Mouse (Mus musculus): ENCODE measurements around the gene Rb1. TPM values are rescaled to one million over a fixed set of nuclear protein-coding genes. Genes with fewer than 3 reads are reported as not detected.

Rb1 gene
- total and polyA plus RNA-seq, 3 experiments: 6.3 to 13.2 TPM; not detected in 1

- TF ChIP-seq HCFC1 (IDR thresholded peaks at IDR 0.05; ENCODE audit: low read depth, low read length) (no peak), RCOR1 (IDR thresholded peaks at IDR 0.05; ENCODE audit: low read depth, low read length) (no peak), ZC3H11A (IDR thresholded peaks at IDR 0.05; ENCODE audit: low read depth, low read length) (no peak), MEF2A (IDR thresholded peaks at IDR 0.05; ENCODE audit: extremely low read depth, insufficient replicate concordance, low read depth, low read length, poor library complexity, severe bottlenecking) (no peak), CHD1 (IDR thresholded peaks at IDR 0.05; ENCODE audit: low read depth, low read length) (no peak), ZNF384 (IDR thresholded peaks at IDR 0.05; ENCODE audit: low read depth, low read length) (no peak), MXI1 (IDR thresholded peaks at IDR 0.05; ENCODE audit: low read depth, low read length) (no peak), CTCF (IDR thresholded peaks at IDR 0.05 in 2 of 3, conservative IDR thresholded peaks at IDR 0.05 in 1 of 3; ENCODE audit: control insufficient read depth in 1 of 3, insufficient read depth in 1 of 3, low read depth in 2 of 3, low read length in 3 of 3, poor library complexity in 1 of 3, severe bottlenecking in 1 of 3) (no peak), USF2 (IDR thresholded peaks at IDR 0.05; ENCODE audit: borderline replicate concordance in 1 of 2, insufficient read depth in 1 of 2, low read depth in 1 of 2, low read length in 2 of 2) (no peak), NRF1 (IDR thresholded peaks at IDR 0.05; ENCODE audit: insufficient read depth, low read depth, low read length, poor library complexity, severe bottlenecking) (no peak), BHLHE40 (IDR thresholded peaks at IDR 0.05; ENCODE audit: borderline replicate concordance, low read depth, low read length) (no peak), POLR2AphosphoS5 (IDR thresholded peaks at IDR 0.05; ENCODE audit: borderline replicate concordance, low read depth, low read length) (no peak), EP300 (IDR thresholded peaks at IDR 0.05; ENCODE audit: low read depth in 1 of 2, low read length in 2 of 2) (no peak)
Measured at GRCm38 (mm10) chr14:73326511-73326910, 889 bp upstream of the Rb1 start.

GRCm38 (mm10) chr14:73324634-73325455 is 777 bp downstream of the Rb1 start:
- H3K4me3 ChIP-seq (ENCODE audit: control insufficient read depth in 1 of 2, insufficient read depth in 1 of 2, low read depth in 2 of 2, low read length in 2 of 2): peak overlapping the region; percentile 79 to 94
- peaks cover 0 to 35% of the 10 kb centered on the region in 2 experiments; a peak in 2 of 4 replicates for H3K36me3 ChIP-seq (ENCODE audit: control insufficient read depth in 1 of 2, insufficient read depth in 2 of 2, low read length in 2 of 2)
- H3K9me3 ChIP-seq (replicated peaks; ENCODE audit: insufficient read depth, low read length): no peaks in the 10 kb centered on the region
- peaks cover 14 to 32% of the 10 kb centered on the region in 2 experiments for H3K4me1 ChIP-seq (ENCODE audit: control insufficient read depth in 1 of 2, insufficient read depth in 2 of 2, low read length in 2 of 2)
- H3K9ac ChIP-seq (ENCODE audit: control insufficient read depth, low read depth, low read length, poor library complexity, severe bottlenecking): peak overlapping the region; percentile 96
- peaks cover 9% of the 10 kb centered on the region; the same call in 1 of the 2 replicates for H3K79me2 ChIP-seq (ENCODE audit: control insufficient read depth, insufficient read depth, low read length, poor library complexity)
- no peaks in the 10 kb centered on the region for H3K27me3 ChIP-seq (ENCODE audit: control insufficient read depth in 1 of 2, insufficient read depth in 2 of 2, low read length in 2 of 2)
- DNase-seq (ENCODE audit: low read depth, low spot score): peak; percentile 87
- H3K27ac ChIP-seq (ENCODE audit: control insufficient read depth, low read depth, low read length): peak overlapping the region; percentile 94
- no peak for TF ChIP-seq CHD2 (IDR thresholded peaks at IDR 0.05; ENCODE audit: low read length)
- TF ChIP-seq MAZ (IDR thresholded peaks at IDR 0.05; ENCODE audit: low read depth, low read length): peak; percentile 46; the same call in 1 of the 2 replicates
- no peak for TF ChIP-seq GATA1 (IDR thresholded peaks at IDR 0.05; ENCODE audit: low read depth, low read length)
- peak in 1 of 2 experiments; percentile 44; a peak in 2 of 4 replicates for TF ChIP-seq POLR2A (IDR thresholded peaks at IDR 0.05; ENCODE audit: control insufficient read depth in 1 of 2, insufficient read depth in 1 of 2, low read depth in 1 of 2, low read length in 2 of 2, poor library complexity in 1 of 2)
- TF ChIP-seq POLR2AphosphoS2 (IDR thresholded peaks at IDR 0.05; ENCODE audit: low read length): no peak
- TF ChIP-seq TBP (IDR thresholded peaks at IDR 0.05; ENCODE audit: low read depth, low read length): peak; percentile 64
- TF ChIP-seq TCF12 (IDR thresholded peaks at IDR 0.05; ENCODE audit: low read depth, low read length): no peak
- TF ChIP-seq HCFC1 (IDR thresholded peaks at IDR 0.05; ENCODE audit: low read depth, low read length): 0 out of 2 replicates have a peak, but pooled peaks have one; percentile 17
- no peak for TF ChIP-seq ELF1 (IDR thresholded peaks at IDR 0.05; ENCODE audit: low read depth, low read length)
- no peak for TF ChIP-seq USF1 (IDR thresholded peaks at IDR 0.05; ENCODE audit: low read depth, low read length)
- TF ChIP-seq SMC3 (IDR thresholded peaks at IDR 0.05; ENCODE audit: low read depth, low read length): no peak
- TF ChIP-seq MYC (IDR thresholded peaks at IDR 0.05; ENCODE audit: low read depth, low read length): no peak; the same call in 1 of the 2 replicates
- no peak for TF ChIP-seq E2F4 (IDR thresholded peaks at IDR 0.05; ENCODE audit: borderline replicate concordance, low read depth, low read length)
- no peak for TF ChIP-seq CHD1 (IDR thresholded peaks at IDR 0.05; ENCODE audit: low read depth, low read length)
- peak; percentile 44 for TF ChIP-seq MAX (IDR thresholded peaks at IDR 0.05; ENCODE audit: low read length)
- no peak for TF ChIP-seq EP300 (IDR thresholded peaks at IDR 0.05; ENCODE audit: low read depth in 1 of 2, low read length in 2 of 2)
- no peak for TF ChIP-seq KAT2A (conservative IDR thresholded peaks at IDR 0.05; ENCODE audit: low read depth, low read length)
- TF ChIP-seq POLR2AphosphoS5 (IDR thresholded peaks at IDR 0.05; ENCODE audit: borderline replicate concordance, low read depth, low read length): no peak
- TF ChIP-seq NELFE (IDR thresholded peaks at IDR 0.05; ENCODE audit: low read depth, low read length): no peak
- TF ChIP-seq ZNF384 (IDR thresholded peaks at IDR 0.05; ENCODE audit: low read depth, low read length): peak; percentile 86

More at GRCm38 (mm10) chr14:73326511-73326910, 889 bp upstream of the Rb1 start:
- peak; percentile 20 for DNase-seq (ENCODE audit: low read depth, low spot score)
- peaks cover 11 to 25% of the 10 kb centered on the region in 2 experiments for H3K4me1 ChIP-seq (ENCODE audit: control insufficient read depth in 1 of 2, insufficient read depth in 2 of 2, low read length in 2 of 2)
- H3K4me3 ChIP-seq (ENCODE audit: control insufficient read depth in 1 of 2, insufficient read depth in 1 of 2, low read depth in 2 of 2, low read length in 2 of 2): peak overlapping the region; percentile 79 to 97
- peaks cover 9% of the 10 kb centered on the region; the same call in 1 of the 2 replicates for H3K79me2 ChIP-seq (ENCODE audit: control insufficient read depth, insufficient read depth, low read length, poor library complexity)
- H3K36me3 ChIP-seq (ENCODE audit: control insufficient read depth in 1 of 2, insufficient read depth in 2 of 2, low read length in 2 of 2): peaks cover 0 to 23% of the 10 kb centered on the region in 2 experiments; a peak in 2 of 4 replicates
- peak overlapping the region; percentile 96 for H3K9ac ChIP-seq (ENCODE audit: control insufficient read depth, low read depth, low read length, poor library complexity, severe bottlenecking)
- H3K27ac ChIP-seq (ENCODE audit: control insufficient read depth, low read depth, low read length): no peak overlapping the region
- H3K9me3 ChIP-seq (replicated peaks; ENCODE audit: insufficient read depth, low read length): no peaks in the 10 kb centered on the region
- H3K27me3 ChIP-seq (ENCODE audit: control insufficient read depth in 1 of 2, insufficient read depth in 2 of 2, low read length in 2 of 2): no peaks in the 10 kb centered on the region

Data from MEL (cell line).